Mouse (Mus musculus): Measurements from ENCODE around the gene Celsr1. TPM values are rescaled to one million over a fixed set of nuclear protein-coding genes. Genes with fewer than 3 reads are reported as not detected.

The Celsr1 gene
- polyA plus RNA-seq, 1 experiment from 2014 or later: 3.5 TPM

DNA sequence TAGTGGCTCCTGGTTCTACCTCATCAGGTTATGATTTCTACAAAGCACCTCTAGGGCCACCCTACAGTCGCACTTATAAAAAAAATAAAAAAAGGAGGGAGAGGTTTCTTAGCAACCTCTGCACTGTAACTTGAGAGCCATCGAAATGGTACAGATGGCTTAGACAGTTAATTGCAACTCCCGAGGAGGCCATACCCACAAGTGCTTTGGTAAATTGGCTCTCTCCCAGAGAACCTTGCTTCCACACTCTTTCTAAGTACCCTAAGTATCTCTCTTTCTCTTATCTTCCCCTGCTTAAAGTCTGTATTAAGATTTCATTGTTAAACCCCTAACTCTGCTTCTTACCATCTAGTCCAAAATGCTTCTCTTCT lies 41.5 kb downstream of the Celsr1 start:
- H3K4me2 ChIP-seq (replicated peaks; ENCODE audit: low read depth, low read length): no peak overlapping the region
- ATAC-seq (ENCODE audit: low FRiP score, low TSS enrichment): peak; percentile 4
- peaks cover 62% of the 10 kb centered on the region for H3K4me1 ChIP-seq (ENCODE audit: insufficient read depth, low read length)
- H3K9ac ChIP-seq (replicated peaks; ENCODE audit: low read length): no peak overlapping the region
- peak overlapping the region; percentile 87 for H3K27ac ChIP-seq (ENCODE audit: low read length)
- WGBS: 13% methylated on average over 3 of the region's 3 CpGs
- H3K4me3 ChIP-seq (ENCODE audit: low read length): no peak overlapping the region
- no peaks in the 10 kb centered on the region for H3K27me3 ChIP-seq (ENCODE audit: insufficient read depth, low read length)
- H3K9me3 ChIP-seq (ENCODE audit: low read length): no peaks in the 10 kb centered on the region
- no peaks in the 10 kb centered on the region for H3K36me3 ChIP-seq (ENCODE audit: insufficient read depth, low read length)

DNA sequence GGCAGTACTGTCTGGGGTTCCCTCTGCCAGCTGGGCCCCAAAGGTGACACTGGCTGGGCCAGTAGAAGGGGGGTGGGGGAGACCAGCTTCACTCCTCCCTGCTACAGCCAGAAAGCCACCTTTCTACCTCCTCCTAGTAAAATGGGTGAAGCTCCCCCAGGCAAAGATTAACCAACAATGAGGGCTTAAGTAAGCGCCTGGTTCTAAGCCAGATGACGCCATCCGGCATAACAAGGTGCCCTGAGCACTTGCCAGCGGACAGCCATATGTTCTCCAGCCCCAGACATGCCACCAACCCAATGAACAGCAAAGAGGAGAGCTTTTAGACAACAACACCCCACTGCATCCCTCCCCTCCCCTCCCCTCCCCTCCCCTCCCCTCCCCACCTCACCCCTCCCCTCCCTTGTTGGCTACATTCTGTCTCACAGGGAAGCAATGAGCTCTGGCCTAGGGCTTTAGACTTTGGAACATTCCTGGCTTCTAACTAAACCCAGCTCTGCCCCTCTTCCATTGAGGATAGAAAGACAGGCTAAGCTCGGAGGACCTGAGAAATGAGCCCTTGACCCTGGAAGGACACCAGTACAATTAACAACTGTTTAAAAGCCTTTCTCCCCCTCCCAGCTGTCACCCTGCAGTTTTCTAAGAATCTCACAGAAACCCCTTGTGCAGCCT lies 42.0 kb downstream of the Celsr1 start:
- Histone ChIP-seq H3K27ac (ENCODE audit: low read length) (peak overlapping the region; percentile 87), H3K9me3 (ENCODE audit: low read length) (no peaks in the 10 kb centered on the region), H3K9ac (replicated peaks; ENCODE audit: low read length) (0 out of 2 replicates have a peak overlapping the region, but pooled peaks have one; percentile 22), H3K4me3 (ENCODE audit: low read length) (no peak overlapping the region), H3K4me1 (ENCODE audit: insufficient read depth, low read length) (peaks cover 57% of the 10 kb centered on the region), H3K4me2 (replicated peaks; ENCODE audit: low read depth, low read length) (no peak overlapping the region), H3K27me3 (ENCODE audit: insufficient read depth, low read length) (no peaks in the 10 kb centered on the region), H3K36me3 (ENCODE audit: insufficient read depth, low read length) (no peaks in the 10 kb centered on the region)
- WGBS: 50% methylated on average over 5 of the region's 5 CpGs
- peak; percentile 32 for ATAC-seq (ENCODE audit: low FRiP score, low TSS enrichment)

DNA sequence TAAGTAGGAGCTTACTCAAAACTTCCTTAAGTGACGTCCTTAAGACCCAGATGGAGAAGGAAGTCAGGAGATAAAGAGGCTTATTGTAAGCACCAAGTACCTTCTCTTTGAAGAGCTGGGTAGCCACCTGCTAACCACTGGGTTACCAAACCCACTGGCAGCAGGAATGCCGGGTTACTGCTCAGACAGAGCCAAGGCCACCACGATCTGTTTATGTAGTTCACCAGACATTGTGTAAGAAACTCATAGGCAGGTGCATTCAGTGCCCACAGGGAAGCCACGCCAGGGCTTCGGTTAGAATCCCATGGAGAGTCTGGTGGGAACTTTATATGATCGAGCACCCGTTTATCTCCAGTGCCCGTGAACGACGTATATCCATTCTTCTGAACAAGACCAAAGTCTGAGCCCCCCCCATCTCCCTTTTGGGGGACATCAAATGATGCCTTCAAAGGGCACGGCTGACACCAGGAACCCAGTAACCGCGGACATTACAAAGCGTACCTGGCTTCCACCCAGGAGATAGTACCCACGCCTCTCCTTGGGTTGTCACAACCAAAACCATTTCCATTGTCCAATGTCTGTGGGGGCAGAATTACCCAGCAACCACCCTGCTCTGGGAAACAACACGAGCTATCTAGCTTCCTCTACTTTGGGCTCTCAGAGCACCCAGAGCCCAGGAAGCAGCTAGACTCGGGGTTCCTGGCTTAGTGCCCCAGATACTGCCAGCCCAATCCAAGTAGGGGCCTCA lies 42.7 kb downstream of the Celsr1 start:
- ATAC-seq (ENCODE audit: low FRiP score, low TSS enrichment): no peak
- H3K4me2 ChIP-seq (replicated peaks; ENCODE audit: low read depth, low read length): no peak overlapping the region
- H3K4me3 ChIP-seq (ENCODE audit: low read length): no peak overlapping the region
- H3K27me3 ChIP-seq (ENCODE audit: insufficient read depth, low read length): no peaks in the 10 kb centered on the region
- 0 out of 2 replicates have a peak overlapping the region, but pooled peaks have one; percentile 22 for H3K9ac ChIP-seq (replicated peaks; ENCODE audit: low read length)
- peak overlapping the region; percentile 85 for H3K27ac ChIP-seq (ENCODE audit: low read length)
- 88% methylated on average over 17 of the region's 17 CpGs for WGBS
- H3K9me3 ChIP-seq (ENCODE audit: low read length): no peaks in the 10 kb centered on the region
- no peaks in the 10 kb centered on the region for H3K36me3 ChIP-seq (ENCODE audit: insufficient read depth, low read length)
- peaks cover 50% of the 10 kb centered on the region for H3K4me1 ChIP-seq (ENCODE audit: insufficient read depth, low read length)

DNA sequence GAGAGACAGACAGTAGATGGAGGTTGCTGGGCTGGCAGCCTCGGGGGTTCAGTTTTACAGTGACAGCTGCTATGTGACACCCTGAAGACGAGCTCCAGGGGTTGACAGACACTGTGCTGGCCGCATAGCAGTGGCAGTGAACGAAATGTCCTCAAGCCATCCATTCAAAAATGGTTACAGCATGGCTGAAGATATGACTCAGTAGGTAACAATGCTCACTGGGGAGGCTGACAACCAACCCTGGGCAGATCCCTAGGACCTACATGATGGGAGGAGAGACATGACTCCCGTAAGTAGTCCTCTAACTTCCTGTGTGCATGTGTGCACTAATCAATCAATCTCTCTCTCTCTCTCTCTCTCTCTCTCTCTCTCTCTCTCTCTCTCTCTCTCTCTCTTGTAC lies 45.7 kb downstream of the Celsr1 start:
- Histone ChIP-seq H3K9ac (replicated peaks; ENCODE audit: low read length) (no peak overlapping the region), H3K9me3 (ENCODE audit: low read length) (no peaks in the 10 kb centered on the region), H3K4me3 (ENCODE audit: low read length) (no peak overlapping the region), H3K27ac (ENCODE audit: low read length) (no peak overlapping the region), H3K4me2 (replicated peaks; ENCODE audit: low read depth, low read length) (no peak overlapping the region), H3K27me3 (ENCODE audit: insufficient read depth, low read length) (no peaks in the 10 kb centered on the region), H3K36me3 (ENCODE audit: insufficient read depth, low read length) (no peaks in the 10 kb centered on the region), H3K4me1 (ENCODE audit: insufficient read depth, low read length) (peaks cover 20% of the 10 kb centered on the region)
- WGBS: 61% methylated on average over 5 of the region's 5 CpGs
- no peak for ATAC-seq (ENCODE audit: low FRiP score, low TSS enrichment)

DNA sequence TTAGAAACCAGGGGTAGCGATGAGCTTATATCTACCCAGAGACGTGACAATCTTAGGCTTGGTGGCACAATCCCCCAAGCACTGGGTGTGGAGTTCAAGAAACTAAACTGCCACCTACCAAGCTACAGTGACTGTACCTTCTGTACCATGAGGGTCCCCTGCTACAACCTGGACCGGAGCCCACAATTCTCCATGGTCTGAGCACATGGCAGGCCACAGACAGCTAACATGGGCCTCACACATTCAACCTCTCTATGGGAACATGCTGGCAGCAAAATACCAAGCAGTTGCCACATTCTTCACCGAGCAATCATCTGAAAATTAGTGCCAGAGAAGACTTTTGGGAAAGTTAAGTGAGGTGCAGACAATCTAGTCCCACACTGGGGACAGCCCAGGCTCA lies 47.4 kb downstream of the Celsr1 start:
- no peak for ATAC-seq (ENCODE audit: low FRiP score, low TSS enrichment)
- Histone ChIP-seq H3K27ac (ENCODE audit: low read length) (no peak overlapping the region), H3K36me3 (ENCODE audit: insufficient read depth, low read length) (no peaks in the 10 kb centered on the region), H3K9me3 (ENCODE audit: low read length) (no peaks in the 10 kb centered on the region), H3K4me2 (replicated peaks; ENCODE audit: low read depth, low read length) (no peak overlapping the region), H3K27me3 (ENCODE audit: insufficient read depth, low read length) (no peaks in the 10 kb centered on the region), H3K9ac (replicated peaks; ENCODE audit: low read length) (no peak overlapping the region), H3K4me3 (ENCODE audit: low read length) (no peak overlapping the region), H3K4me1 (ENCODE audit: insufficient read depth, low read length) (peaks cover 18% of the 10 kb centered on the region)
- WGBS: 91% methylated on average over 4 of the region's 4 CpGs

DNA sequence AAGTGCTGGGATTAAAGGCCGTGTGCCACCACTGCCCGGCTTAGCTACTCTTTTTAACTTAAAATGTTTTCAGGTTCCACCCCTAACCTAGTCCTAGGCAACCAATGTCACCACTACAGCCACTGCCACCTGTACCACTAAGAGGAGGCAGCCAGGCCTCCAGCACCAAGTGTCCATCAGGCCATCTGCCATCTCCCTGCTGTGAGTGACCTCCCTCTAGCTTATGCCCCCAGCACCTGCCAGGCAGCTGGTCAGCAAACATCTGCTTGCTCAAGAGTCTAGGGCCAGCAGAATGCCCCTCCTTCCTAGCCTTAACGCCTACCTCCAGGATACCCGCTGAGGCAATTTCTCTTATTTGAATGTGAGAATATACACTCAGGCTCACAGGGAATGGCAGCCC lies 48.0 kb downstream of the Celsr1 start:
- no peak overlapping the region for H3K4me2 ChIP-seq (replicated peaks; ENCODE audit: low read depth, low read length)
- WGBS: 84% methylated on average over 4 of the region's 4 CpGs
- no peaks in the 10 kb centered on the region for H3K36me3 ChIP-seq (ENCODE audit: insufficient read depth, low read length)
- no peaks in the 10 kb centered on the region for H3K9me3 ChIP-seq (ENCODE audit: low read length)
- H3K4me3 ChIP-seq (ENCODE audit: low read length): no peak overlapping the region
- no peak for ATAC-seq (ENCODE audit: low FRiP score, low TSS enrichment)
- no peak overlapping the region for H3K27ac ChIP-seq (ENCODE audit: low read length)
- H3K27me3 ChIP-seq (ENCODE audit: insufficient read depth, low read length): no peaks in the 10 kb centered on the region
- H3K4me1 ChIP-seq (ENCODE audit: insufficient read depth, low read length): peaks cover 13% of the 10 kb centered on the region
- H3K9ac ChIP-seq (replicated peaks; ENCODE audit: low read length): no peak overlapping the region

DNA sequence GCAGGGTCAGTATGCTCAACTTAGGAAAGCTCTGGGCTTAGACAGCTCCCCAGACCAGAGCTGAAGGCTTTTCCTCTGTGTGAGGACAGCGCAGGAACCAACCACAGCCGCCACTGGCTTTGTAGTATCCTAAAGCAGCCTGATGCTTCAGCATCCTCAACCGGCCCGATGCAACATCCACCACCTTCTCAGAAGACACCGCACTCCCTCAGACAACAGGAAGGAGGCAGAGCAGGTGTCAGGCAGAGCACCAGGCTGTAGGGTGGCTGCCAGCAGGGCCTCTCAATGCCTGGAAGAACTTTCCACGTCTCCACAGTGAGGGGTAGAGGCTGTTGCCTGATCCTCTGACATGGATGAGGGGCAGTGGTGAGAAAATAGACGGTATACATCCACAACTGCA lies 50.4 kb downstream of the Celsr1 start:
- Histone ChIP-seq H3K27ac (ENCODE audit: low read length) (no peak overlapping the region), H3K4me2 (replicated peaks; ENCODE audit: low read depth, low read length) (no peak overlapping the region), H3K27me3 (ENCODE audit: insufficient read depth, low read length) (no peaks in the 10 kb centered on the region), H3K9me3 (ENCODE audit: low read length) (no peaks in the 10 kb centered on the region), H3K4me1 (ENCODE audit: insufficient read depth, low read length) (peaks cover 13% of the 10 kb centered on the region), H3K9ac (replicated peaks; ENCODE audit: low read length) (no peak overlapping the region), H3K4me3 (ENCODE audit: low read length) (no peak overlapping the region), H3K36me3 (ENCODE audit: insufficient read depth, low read length) (no peaks in the 10 kb centered on the region)
- ATAC-seq (ENCODE audit: low FRiP score, low TSS enrichment): no peak
- 78% methylated on average over 7 of the region's 7 CpGs for WGBS

DNA sequence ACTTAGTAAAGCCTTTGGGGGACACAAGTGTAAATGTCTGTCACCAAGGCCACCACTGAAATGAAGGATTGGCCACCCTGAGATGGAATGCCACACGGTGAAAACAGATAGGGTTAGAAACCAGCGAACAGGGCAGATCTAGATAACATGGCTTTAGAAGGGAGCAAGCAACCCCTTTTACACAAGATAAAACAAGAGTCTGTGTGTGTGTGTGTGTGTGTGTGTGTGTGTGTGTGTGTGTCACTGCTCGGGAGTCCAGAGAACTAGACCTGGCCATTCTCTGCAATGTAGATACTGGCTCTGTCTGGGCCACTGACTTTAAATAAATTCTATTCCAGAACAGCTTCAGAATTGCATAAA lies 51.2 kb downstream of the Celsr1 start:
- H3K27ac ChIP-seq (ENCODE audit: low read length): no peak overlapping the region
- no peak overlapping the region for H3K4me2 ChIP-seq (replicated peaks; ENCODE audit: low read depth, low read length)
- no peak for ATAC-seq (ENCODE audit: low FRiP score, low TSS enrichment)
- H3K36me3 ChIP-seq (ENCODE audit: insufficient read depth, low read length): no peaks in the 10 kb centered on the region
- 44% methylated on average over 3 of the region's 3 CpGs for WGBS
- H3K9me3 ChIP-seq (ENCODE audit: low read length): no peaks in the 10 kb centered on the region
- peaks cover 14% of the 10 kb centered on the region for H3K4me1 ChIP-seq (ENCODE audit: insufficient read depth, low read length)
- H3K4me3 ChIP-seq (ENCODE audit: low read length): no peak overlapping the region
- H3K27me3 ChIP-seq (ENCODE audit: insufficient read depth, low read length): no peaks in the 10 kb centered on the region
- no peak overlapping the region for H3K9ac ChIP-seq (replicated peaks; ENCODE audit: low read length)

DNA sequence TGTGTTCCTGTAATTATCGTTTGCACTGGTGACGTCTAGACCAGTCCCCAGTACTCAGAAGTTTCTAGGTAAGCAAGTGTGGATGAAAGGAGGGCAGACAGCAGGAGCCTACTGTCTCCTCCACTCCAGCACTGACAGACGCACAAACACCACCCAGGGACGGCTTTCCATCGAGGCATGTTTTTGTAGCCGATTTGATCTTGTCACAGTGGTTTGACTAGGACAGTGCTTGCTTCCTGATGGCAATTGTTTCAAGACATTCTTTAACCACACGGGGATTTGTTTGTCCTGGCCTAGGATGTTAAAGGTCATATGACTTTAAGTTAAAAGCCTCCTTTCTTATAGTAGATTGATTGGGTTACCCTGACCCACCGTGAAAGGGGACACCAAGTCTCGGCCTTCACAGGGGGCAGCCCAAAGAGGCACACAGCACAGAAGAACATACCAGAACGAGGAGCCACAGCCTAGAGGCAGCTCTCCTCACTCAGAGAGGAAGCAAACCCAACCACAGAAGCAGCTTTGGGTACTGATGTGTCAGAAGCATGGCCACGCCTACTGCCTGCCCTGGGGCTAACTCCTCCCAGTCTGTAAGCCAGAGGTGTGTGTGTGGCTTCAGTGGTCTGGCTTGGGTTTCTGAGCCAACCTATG lies 51.7 kb downstream of the Celsr1 start:
- no peak overlapping the region for H3K4me2 ChIP-seq (replicated peaks; ENCODE audit: low read depth, low read length)
- H3K9ac ChIP-seq (replicated peaks; ENCODE audit: low read length): no peak overlapping the region
- WGBS: 21% methylated on average over 11 of the region's 11 CpGs
- H3K27me3 ChIP-seq (ENCODE audit: insufficient read depth, low read length): no peaks in the 10 kb centered on the region
- H3K36me3 ChIP-seq (ENCODE audit: insufficient read depth, low read length): no peaks in the 10 kb centered on the region
- no peak overlapping the region for H3K4me3 ChIP-seq (ENCODE audit: low read length)
- peaks cover 18% of the 10 kb centered on the region for H3K4me1 ChIP-seq (ENCODE audit: insufficient read depth, low read length)
- H3K9me3 ChIP-seq (ENCODE audit: low read length): no peaks in the 10 kb centered on the region
- no peak for ATAC-seq (ENCODE audit: low FRiP score, low TSS enrichment)
- no peak overlapping the region for H3K27ac ChIP-seq (ENCODE audit: low read length)

DNA sequence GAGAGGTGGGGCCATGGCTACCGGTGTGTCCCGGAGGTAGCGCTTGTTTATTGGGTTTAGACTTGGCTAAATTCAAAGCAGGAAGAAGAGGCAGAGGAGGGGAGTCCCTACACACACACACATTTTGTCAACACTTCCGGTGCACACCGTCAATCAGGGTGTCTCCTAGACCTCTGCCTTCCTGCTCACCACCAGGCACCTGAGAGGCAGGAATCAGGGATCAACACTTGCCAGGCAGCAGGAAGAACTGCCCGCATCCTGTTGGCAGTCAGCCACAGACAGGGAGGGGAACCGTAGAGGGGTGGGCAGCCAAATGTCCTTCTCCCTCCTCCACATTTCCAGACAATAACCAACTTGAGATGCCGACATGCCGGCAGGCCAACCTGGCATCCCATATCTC lies 56.5 kb downstream of the Celsr1 start:
- H3K4me1 ChIP-seq (ENCODE audit: insufficient read depth, low read length): peaks cover 12% of the 10 kb centered on the region
- WGBS: 60% methylated on average over 9 of the region's 9 CpGs
- no peak overlapping the region for H3K4me2 ChIP-seq (replicated peaks; ENCODE audit: low read depth, low read length)
- ATAC-seq (ENCODE audit: low FRiP score, low TSS enrichment): no peak
- no peaks in the 10 kb centered on the region for H3K27me3 ChIP-seq (ENCODE audit: insufficient read depth, low read length)
- H3K9ac ChIP-seq (replicated peaks; ENCODE audit: low read length): no peak overlapping the region
- H3K9me3 ChIP-seq (ENCODE audit: low read length): no peaks in the 10 kb centered on the region
- no peak overlapping the region for H3K27ac ChIP-seq (ENCODE audit: low read length)
- no peak overlapping the region for H3K4me3 ChIP-seq (ENCODE audit: low read length)
- H3K36me3 ChIP-seq (ENCODE audit: insufficient read depth, low read length): no peaks in the 10 kb centered on the region
